In genomic region chr11:35295162-35295799, GRCm38 (mm10) we compare ENCODE assay signal across 12 mouse cellular contexts.
DNase-seq lines count a peak whose midpoint lies in the region; ATAC-seq and TF ChIP-seq lines count a peak whose summit lies in the region.
"Had no signal": no experiment of that assay in that cellular context is flagged by ENCODE, and none has a peak within 500 bp of the region (broad histone marks: within the 10 kb centered on the region; RNA-seq: fewer than 3 reads in every experiment).

No protein-coding gene starts in this region.

- no peaks in the 10 kb centered on the region for H3K27me3 ChIP-seq in lung, embryonic 14.5 days (ENCODE audit: insufficient read depth, low read length)
- H3K27me3 ChIP-seq in hindbrain, postnatal 0 days (ENCODE audit: insufficient read depth, low read length), result no peaks in the 10 kb centered on the region
- H3K27me3 ChIP-seq in neural tube, embryonic 12.5 days (replicated peaks), result peaks cover 5% of the 10 kb centered on the region

- DNase-seq in lung, embryonic 14.5 days, result peak; percentile 69
- DNase-seq in lung, adult 18-20 months, result no peak
- peak; percentile 85 for DNase-seq in brain, embryonic 14.5 days (ENCODE audit: low read depth)
- DNase-seq in hindbrain, postnatal 0 days (ENCODE audit: low spot score), result peak; percentile 59
- no peak for DNase-seq in urinary bladder, adult 2 months (ENCODE audit: low spot score)
- DNase-seq in thymus, postnatal 14 days, result no peak
- no peak for DNase-seq in embryo, embryonic 10 days (ENCODE audit: low spot score)
- DNase-seq: gastrocnemius, postnatal 25 days; spleen, adult 18-20 months had no signal

- H3K4me3 ChIP-seq in lung, embryonic 14.5 days (ENCODE audit: low read depth, low read length), result no peak overlapping the region
- H3K4me3 ChIP-seq in hindbrain, postnatal 0 days (ENCODE audit: low read length), result no peak overlapping the region
- H3K4me3 ChIP-seq in neural tube, embryonic 12.5 days, result no peak overlapping the region
- H3K4me3 ChIP-seq: erythroblast, embryonic 14.5 days had no signal

- H3K9me3 ChIP-seq in lung, embryonic 14.5 days (ENCODE audit: low read depth, low read length), result no peaks in the 10 kb centered on the region
- H3K9me3 ChIP-seq in hindbrain, postnatal 0 days (ENCODE audit: low read length), result no peaks in the 10 kb centered on the region
- H3K9me3 ChIP-seq in neural tube, embryonic 12.5 days, result no peaks in the 10 kb centered on the region

- H3K36me3 ChIP-seq in lung, embryonic 14.5 days (ENCODE audit: insufficient read depth), result no peaks in the 10 kb centered on the region
- H3K36me3 ChIP-seq in hindbrain, postnatal 0 days (ENCODE audit: insufficient read depth, low read length), result no peaks in the 10 kb centered on the region
- no peaks in the 10 kb centered on the region for H3K36me3 ChIP-seq in neural tube, embryonic 12.5 days

- peaks cover 3% of the 10 kb centered on the region; the same call in 1 of the 2 replicates for H3K4me1 ChIP-seq in lung, embryonic 14.5 days (ENCODE audit: insufficient read depth)
- 0 out of 2 replicates have a peak, but pooled peaks cover 7% of the 10 kb centered on the region for H3K4me1 ChIP-seq in hindbrain, postnatal 0 days (ENCODE audit: insufficient read depth, low read length)
- H3K4me1 ChIP-seq in neural tube, embryonic 12.5 days, result peaks cover 10% of the 10 kb centered on the region

- H3K9ac ChIP-seq in lung, embryonic 14.5 days, result no peak overlapping the region
- H3K9ac ChIP-seq in hindbrain, postnatal 0 days (replicated peaks; ENCODE audit: low read length), result no peak overlapping the region
- no peak overlapping the region for H3K9ac ChIP-seq in neural tube, embryonic 12.5 days

- ATAC-seq in lung, embryonic 14.5 days (ENCODE audit: insufficient read depth), result no peak; the same call in 1 of the 2 replicates
- no peak for ATAC-seq in hindbrain, postnatal 0 days
- peak; percentile 64 for ATAC-seq in neural tube, embryonic 12.5 days (ENCODE audit: low FRiP score, low read depth)
- ATAC-seq: CD4-positive, CD25-positive, alpha-beta regulatory T cell, adult 4 months had no signal

- H3K4me2 ChIP-seq in lung, embryonic 14.5 days, result no peak overlapping the region
- H3K4me2 ChIP-seq in hindbrain, postnatal 0 days (ENCODE audit: low read depth, low read length), result no peak overlapping the region
- no peak overlapping the region for H3K4me2 ChIP-seq in neural tube, embryonic 12.5 days (replicated peaks)

- TF ChIP-seq CTCF in lung, embryonic 14.5 days (IDR thresholded peaks at IDR 0.05; ENCODE audit: low read depth), result no peak
- no peak for TF ChIP-seq CTCF in brain, embryonic 14.5 days (IDR thresholded peaks at IDR 0.05; ENCODE audit: borderline replicate concordance, extremely low read depth, insufficient read depth, insufficient read length)
- TF ChIP-seq CTCF in hindbrain, postnatal 0 days (IDR thresholded peaks at IDR 0.05; ENCODE audit: low read depth), result no peak

- 48% methylated on average over 3 of the region's 3 CpGs for WGBS in lung, embryonic 14.5 days
- 15% methylated on average over 3 of the region's 3 CpGs for WGBS in hindbrain, postnatal 0 days
- WGBS in neural tube, embryonic 12.5 days, result 43% methylated on average over 3 of the region's 3 CpGs

- no peak for TF ChIP-seq POLR2A in brain, embryonic 14.5 days (IDR thresholded peaks at IDR 0.05; ENCODE audit: borderline replicate concordance, extremely low read depth, insufficient read depth, insufficient read length, poor library complexity, severe bottlenecking)

- no peak overlapping the region for H3K27ac ChIP-seq in lung, embryonic 14.5 days (ENCODE audit: low read depth)
- no peak overlapping the region for H3K27ac ChIP-seq in hindbrain, postnatal 0 days
- H3K27ac ChIP-seq in neural tube, embryonic 12.5 days, result no peak overlapping the region

Comparison
In these comparisons a context has a peak if more than half of its experiments do, and no peak if none do; other contexts are left out.
1. DNase-seq: peak in lung, embryonic 14.5 days (single experiment), brain, embryonic 14.5 days (single experiment) and hindbrain, postnatal 0 days (single experiment); none in lung, adult 18-20 months (0 of 2), urinary bladder, adult 2 months (single experiment), thymus, postnatal 14 days (single experiment) and embryo, embryonic 10 days (single experiment).